Mouse (Mus musculus): ENCODE measurements around the gene Fndc5.

Fndc5 gene

DNA sequence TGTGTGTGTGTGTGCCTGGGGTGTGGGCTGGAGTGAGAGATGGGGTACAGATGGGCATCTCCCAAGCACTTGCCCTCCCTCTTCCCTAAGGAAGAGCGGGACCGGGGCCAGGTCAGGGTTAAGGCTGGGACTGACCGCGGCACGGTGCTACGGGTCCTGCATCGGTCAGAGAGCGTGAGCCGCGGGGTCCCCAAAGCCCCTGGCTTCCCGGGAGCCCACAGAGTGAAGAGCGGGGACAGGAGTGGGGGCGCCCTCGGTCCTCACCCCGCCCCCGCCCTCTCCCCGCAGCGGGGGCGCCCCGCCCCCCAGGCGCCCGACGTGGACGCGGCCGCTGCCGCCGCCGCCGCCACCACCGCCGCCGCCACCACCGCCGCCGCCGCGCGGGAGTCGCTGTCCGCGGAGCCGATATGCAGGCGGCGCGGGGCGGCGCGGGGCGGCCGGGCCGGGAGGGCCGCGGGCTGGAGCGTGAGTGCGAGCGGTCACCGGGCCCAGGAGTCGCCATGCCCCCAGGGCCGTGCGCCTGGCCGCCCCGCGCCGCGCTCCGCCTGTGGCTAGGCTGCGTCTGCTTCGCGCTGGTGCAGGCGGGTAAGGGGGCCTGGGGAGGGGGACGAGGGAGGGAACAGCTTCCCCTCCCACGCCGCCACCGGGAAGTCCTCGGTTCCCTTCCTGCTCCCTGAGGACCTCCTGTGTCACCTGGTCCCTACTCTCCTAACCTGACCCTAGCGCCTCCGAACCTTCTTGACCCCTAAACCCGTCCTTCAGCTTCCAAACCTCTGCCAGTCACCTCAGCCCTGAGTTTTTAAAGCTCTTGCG lies at the start of gene Fndc5:
Fndc5 (plus strand) TSS at position 421 of the 813 bp plus-strand sequence.
- no peak for DNase-seq (ENCODE audit: low spot score in 2 of 2)

DNA sequence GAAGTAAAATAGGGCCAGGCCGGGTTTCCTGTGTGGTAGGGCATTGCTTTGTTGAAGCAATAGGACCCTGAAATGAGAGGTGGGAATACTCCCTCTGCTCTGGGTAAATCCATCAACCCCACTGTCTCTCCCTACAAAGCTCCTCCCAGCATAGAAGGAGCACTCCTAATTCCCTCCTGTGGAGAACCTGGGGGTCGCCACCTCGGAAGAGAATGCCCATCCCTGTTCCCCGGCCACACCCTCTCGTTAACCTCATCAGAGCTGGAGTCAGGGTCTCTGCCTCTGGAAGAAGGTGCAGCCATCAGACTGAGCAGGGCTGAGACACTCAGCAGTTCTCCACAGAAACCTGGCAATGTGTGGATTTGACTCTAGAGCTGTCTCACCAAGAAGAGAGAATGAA lies 48.9 kb upstream of the Fndc5 start:
- no peak for DNase-seq (ENCODE audit: low spot score in 2 of 2)

GRCm38 (mm10) chr4:129095276-129095675 lies 41.5 kb upstream of the Fndc5 start:
- no peak for DNase-seq (ENCODE audit: low spot score in 2 of 2)

DNA sequence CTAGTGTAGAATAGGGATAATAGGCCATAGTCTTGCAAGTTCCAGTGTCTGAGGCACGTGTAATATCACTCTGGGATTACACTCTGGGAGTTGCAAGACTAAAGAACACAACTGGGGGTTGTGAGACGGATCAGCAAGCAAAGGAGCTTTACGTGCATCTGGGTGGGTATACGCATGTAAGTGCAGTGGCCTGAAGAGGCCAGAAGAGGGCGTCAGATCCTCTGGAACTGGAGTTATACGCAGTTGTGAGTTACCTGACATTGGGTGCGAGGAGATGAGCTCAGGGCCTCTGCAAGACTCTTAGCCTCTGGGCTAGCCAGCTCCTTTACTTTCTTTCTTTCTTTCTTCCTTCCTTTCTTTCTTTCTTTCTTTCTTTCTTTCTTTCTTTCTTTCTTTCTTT lies 39.8 kb upstream of the Fndc5 start:
- no peak for DNase-seq (ENCODE audit: low spot score in 2 of 2)

DNA sequence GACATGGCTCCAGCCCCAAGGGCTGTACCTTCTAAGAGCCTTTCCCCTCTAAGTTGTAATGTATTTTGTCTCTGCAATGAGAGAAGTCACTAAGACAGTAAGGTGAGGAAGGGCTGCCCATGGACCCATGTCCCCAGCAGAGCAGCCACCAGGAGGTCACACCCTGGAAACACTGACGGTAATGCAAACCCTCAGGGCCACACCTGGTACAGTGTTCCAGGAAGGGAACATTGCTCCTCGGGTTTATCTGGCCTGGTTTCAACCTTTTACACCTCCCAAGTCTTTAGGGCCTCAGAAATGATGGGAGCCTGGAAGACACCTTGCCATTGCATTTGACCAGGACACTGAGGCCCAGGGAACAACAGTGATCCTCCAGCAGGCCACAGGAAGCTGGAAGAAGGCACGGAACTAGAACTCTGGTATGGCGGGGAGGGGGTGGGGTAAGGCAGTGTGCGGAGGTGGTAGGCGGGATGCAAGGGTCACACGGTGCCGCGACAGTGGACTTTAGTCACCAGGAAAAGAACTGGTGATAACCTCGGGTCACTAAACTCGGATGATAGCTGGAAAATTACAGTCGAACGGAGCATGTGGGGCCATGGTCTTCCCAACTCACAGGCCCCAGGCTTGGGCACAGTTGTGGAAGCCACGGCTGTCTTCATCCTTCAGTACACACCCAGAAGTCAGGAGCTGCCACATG lies 34.5 kb upstream of the Fndc5 start:
- DNase-seq (ENCODE audit: low spot score in 2 of 2) = no peak

- no peak for DNase-seq (ENCODE audit: low spot score in 2 of 2)
Observed at GRCm38 (mm10) chr4:129105356-129105755, 31.4 kb upstream of the Fndc5 start, which contains the start of gene Tmem54. Tmem54 (plus strand) TSS chr4:129105548.

DNA sequence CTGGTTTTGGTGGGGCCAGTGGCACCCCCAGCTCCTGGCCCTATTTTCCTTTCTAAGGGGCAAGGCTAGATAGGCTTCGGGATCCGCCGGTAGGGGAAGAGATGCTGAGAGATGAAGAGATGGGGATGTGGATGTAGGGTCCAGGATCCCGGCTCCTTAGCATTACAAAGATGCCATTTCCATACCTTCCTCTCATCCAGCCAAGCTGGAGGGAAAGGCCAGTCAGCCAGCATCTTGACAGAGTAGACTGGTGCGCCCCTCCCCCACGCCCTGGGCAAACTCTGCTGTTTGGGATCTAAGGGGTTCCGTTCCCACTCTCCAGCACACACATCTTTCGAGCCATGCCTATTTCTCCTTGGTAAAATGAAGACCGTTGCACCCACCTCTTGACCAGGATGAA lies 30.7 kb upstream of the Fndc5 start:
- DNase-seq (ENCODE audit: low spot score in 2 of 2) = no peak

GRCm38 (mm10) chr4:129107348-129107899 lies 29.4 kb upstream of the Fndc5 start:
- DNase-seq (ENCODE audit: low spot score in 2 of 2) = no peak

- no peak for DNase-seq (ENCODE audit: low spot score in 2 of 2)
Observed at GRCm38 (mm10) chr4:129108624-129109023, 28.2 kb upstream of the Fndc5 start.

GRCm38 (mm10) chr4:129110804-129111203 lies 26.0 kb upstream of the Fndc5 start:
- no peak for DNase-seq (ENCODE audit: low spot score in 2 of 2)

DNA sequence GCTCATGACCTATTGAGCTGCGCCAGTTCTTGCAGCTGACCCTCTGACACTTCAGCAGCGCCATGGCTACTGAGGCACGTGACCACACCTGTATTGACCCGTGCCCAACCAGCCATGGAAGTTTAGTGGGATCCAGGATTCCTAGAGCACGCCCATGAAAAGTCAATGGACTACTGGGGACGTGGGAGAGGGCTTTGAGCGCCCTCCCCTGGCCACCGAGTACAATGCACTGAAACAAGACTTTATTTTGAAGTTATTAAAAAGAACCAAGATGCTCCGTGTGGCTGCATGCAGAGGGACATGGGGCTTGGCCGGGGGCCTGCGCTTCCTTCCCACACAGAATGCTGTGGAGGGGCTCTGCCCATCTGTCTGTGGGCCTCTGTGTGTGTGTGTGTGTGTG lies 25.4 kb upstream of the Fndc5 start:
- DNase-seq (ENCODE audit: low spot score in 2 of 2) = no peak

GRCm38 (mm10) chr4:129112231-129112630 lies 24.6 kb upstream of the Fndc5 start:
- DNase-seq (ENCODE audit: low spot score in 2 of 2) = no peak

DNA sequence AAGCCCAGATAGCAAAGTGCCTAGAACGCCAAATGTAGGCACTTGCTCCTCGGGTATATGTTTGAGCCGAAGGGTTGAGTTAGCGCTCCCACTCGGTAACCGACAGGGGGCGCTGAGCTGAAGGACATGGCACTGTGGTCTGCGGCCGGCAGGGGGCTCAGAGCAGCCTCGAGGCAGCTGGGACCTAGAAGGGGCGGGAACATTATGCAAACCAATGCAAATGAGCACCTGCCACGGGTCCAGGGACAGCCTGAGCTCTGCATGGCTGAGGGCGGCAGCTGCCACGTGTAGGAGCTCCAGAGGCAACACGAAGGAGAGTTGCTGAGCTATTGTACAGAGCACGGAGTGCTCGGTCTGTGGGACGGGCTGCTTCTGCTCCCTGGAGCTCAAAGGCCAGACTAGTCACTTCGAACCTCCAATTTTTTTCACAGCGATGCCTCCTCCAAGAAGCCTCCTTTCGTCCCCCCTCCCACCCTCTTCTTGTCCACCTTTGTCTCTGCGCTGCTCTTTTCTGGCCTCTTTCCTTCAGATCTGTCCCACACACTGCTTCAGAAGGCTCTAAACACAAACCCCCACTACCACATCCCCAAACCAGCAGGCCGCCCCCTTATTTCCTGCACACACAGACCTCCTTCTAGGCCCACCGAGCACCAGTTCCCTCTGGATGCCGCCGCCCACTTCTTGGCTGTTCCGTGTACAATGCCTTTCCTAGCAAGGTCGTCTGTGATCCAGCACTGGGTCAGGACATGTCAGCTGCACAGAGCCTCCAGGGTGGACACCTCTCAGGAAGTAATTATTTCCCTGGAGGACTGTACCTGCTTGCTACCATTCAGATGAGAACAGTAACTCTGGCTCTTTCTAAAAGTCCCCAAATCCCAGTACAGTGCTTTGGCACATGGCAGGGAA lies 23.5 kb upstream of the Fndc5 start:
- DNase-seq (ENCODE audit: low spot score in 2 of 2) = peak; percentile 85 to 94

- no peak for DNase-seq (ENCODE audit: low spot score in 2 of 2)
Observed at GRCm38 (mm10) chr4:129116703-129117102, 20.1 kb upstream of the Fndc5 start.

DNA sequence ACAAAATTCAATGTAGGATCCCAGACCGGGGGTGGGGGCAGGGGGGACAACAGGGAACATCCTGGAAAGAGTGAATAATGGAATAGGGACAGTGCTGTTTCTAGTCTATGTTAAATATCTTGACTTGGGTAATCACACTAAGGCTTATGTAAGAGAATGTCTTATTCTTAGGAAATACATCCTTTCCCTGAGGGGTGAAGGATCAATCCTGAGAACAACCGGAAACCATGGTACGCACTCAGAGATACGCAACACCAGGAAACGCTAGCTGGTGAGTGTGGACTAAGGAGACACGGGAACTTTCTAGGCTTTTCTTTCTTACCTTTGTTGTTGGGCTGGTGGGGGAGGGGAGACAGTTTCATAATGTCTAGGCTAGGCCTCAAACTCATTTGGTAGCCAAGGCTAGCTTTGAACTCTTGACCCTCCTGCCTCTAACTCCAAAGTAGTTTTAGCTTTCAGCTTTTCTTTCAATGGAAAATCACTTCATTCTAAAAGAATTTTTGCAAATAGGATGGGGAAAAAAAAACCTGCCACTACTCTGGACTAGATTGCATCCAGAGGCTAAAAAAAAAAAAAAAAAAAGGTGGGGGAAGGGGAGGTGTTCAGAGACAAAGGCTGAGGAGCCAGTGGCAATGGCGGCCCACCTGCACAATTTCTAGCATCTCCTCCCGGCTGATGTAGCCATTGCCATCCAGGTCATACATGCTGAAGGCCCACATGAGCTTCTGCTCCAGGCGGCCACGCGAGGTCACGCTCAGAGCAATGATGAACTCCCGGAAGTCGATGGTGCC lies 18.9 kb upstream of the Fndc5 start:
- no peak for DNase-seq (ENCODE audit: low spot score in 2 of 2)

DNA sequence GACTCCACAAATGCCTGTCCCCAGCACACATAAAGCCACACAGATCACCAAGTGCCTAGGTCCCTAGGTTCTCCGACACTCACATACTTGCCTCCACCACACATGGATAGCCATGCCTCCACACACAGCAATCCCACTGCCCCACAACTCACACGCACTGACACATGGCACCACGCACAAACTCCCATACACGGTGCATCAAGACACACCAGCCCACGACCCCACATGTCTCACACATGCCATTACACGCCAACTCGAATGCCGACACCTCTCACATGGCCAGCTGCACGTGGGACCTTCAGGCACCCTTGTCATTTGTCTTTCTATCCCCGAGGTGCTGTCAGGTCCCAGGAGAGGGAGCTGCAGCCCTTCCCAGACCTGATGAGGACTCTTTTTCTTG lies 17.1 kb upstream of the Fndc5 start:
- DNase-seq (ENCODE audit: low spot score in 2 of 2) = no peak

DNA sequence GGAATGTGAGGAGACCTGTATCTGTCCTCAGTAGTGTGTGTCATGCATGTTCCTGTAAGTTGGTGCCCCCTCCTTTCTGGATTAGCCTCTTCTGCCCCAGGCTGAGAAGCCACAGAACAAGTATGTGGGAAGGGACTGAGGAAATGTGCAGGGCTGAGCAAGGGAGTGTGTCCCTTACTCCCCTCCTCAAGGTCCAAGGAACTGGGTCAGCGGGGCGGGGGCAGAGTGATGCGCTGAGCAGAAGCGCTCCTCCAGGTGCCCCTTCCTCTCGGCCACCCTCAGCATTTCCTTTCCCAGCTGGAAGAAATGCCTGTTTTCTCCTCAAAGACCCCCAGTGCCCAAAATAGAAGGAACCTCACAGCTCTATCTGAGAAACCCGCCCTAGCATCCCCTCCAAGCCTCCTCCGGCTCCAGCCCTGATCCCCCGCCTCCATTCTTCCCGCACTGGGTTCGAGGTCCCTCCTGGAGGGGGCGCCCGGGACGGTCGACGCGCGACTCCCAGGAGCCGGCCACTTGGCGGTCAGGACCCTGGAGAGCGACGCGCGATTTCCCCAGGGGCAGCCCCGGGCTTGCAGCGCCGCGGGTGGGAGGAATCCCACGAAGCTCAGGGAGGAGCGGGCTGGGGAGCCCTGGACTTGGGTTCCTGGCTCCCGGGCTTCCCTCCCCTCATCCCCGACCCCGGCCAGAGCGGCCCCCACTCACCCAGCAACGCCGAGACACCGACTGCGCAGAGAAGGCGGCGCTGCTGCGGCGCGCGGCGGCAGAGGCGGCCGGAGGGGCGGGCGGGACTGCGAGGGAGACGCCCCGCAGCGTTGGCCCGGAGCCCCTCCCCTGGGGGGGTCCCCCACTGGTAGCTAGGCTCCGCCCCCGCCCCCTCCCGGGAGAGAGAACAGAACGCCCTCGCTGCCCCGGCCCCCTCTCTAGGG lies 16.0 kb upstream of the Fndc5 start:
- peak in 1 of 2 experiments; percentile 68 for DNase-seq (ENCODE audit: low spot score in 2 of 2)

- DNase-seq (ENCODE audit: low spot score in 2 of 2) = no peak
Observed at GRCm38 (mm10) chr4:129121569-129122086, 15.2 kb upstream of the Fndc5 start, which contains the start of gene Hpca. Hpca (minus strand) TSS chr4:129122036.

DNA sequence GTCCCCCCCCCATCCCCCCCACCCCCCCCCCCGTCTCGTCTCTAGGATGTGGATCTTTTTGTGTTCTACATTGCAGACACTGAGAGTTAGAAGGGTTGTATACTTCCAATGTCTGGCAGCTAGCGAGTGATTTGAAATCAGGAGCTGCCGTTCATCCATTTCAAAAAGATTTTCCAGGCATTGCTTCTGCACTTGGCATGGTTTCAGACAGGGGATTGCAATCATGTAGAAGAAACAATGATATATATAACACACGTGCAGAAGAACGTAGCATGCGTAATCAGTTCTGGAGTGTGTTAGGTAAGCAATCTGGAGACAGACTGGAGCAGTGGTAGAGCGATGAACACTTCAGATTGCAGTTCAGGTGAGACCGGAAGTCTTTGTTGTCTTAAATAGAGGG lies 14.7 kb upstream of the Fndc5 start:
- DNase-seq (ENCODE audit: low spot score in 2 of 2) = no peak

DNA sequence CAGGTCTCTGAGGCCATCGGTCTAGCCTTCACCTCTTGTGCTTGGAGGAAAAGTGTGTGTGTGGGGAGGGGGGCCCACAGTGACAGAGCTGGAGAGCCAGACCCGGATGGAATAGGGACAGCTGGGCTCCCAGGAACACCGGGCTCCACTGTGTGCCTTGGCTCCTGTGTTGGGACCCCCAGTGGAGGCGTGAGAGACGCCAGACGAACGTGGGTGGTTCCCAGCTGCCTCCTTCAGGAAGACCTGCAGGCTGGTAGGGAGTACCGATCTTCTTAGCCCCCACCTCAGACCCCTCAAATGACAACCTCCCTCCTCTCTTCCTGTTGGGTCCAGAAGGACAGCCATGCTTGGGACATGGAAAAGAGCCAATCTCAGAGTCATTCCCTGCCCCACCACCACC lies 14.1 kb upstream of the Fndc5 start:
- no peak for DNase-seq (ENCODE audit: low spot score in 2 of 2)

Measured in right cerebral cortex, postnatal 36 days (tissue).